Mouse (Mus musculus) embryo, embryonic 11 days (tissue): ENCODE measurements at regions not wholly inside any gene's neighbourhood (a gene's known extent, or its start where the extent isn't known, plus 50 kb on each side); places are given as distances from the start of the nearest gene placed in this dataset.
"Not testable (repeated sequence)": the region's sequence is repeated elsewhere in the genome, so short reads cannot be mapped to it uniquely, and the experiment has no call there.

Experiments
- DNase-seq: peaks from one replicate; pipeline ENCODE4 v3.0.0-alpha.2; 2015

GRCm38 (mm10) chr15:19778651-19779050 lies 670.4 kb upstream of the Cdh12 start:
- DNase-seq = no peak

DNA sequence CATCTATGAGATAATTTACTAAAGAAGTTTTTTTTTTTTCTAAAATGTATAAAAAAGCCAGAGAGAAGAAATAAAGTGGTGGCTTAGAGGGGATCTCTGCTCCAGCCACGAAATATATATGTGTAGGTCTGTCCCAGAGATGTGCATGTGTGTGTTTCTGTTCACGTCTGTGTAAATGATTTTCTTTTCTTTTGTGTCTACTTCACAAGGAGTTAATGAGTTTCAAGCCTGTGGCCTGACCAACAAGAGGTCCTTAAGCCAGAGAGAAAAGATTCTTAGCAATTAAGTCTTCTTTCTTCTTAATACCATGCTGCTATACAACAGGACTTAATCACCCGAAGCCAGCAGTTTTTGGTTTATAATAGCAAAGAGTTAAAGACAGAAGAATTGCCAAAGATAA lies 665.2 kb upstream of the Cdh12 start:
- DNase-seq = peak; percentile 2

- no peak for DNase-seq
These were observed 642.1 kb upstream of the Cdh12 start for GRCm38 (mm10) chr15:19806994-19807393.

DNA sequence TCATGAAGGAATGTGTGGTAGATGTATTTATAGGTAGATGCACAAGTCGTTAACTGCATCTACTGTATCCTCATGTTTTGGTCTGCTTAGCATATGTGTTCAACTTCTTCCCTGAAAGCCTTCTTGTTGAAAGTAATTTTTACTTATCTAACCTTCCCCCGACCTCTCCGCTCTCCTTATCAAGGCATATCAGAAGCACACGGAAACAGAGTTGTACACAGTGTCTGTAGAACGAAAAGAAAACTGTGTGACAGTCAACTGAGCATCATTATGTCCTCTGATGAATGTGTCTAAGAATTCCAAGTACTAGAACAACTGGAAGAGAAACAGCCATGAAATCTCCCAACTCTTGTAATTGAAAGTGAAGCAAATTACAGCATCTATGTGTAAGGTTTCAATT lies 635.4 kb upstream of the Cdh12 start:
- no peak for DNase-seq

GRCm38 (mm10) chr15:19856892-19857655 lies 592.0 kb upstream of the Cdh12 start:
- DNase-seq = not testable (repeated sequence)

DNA sequence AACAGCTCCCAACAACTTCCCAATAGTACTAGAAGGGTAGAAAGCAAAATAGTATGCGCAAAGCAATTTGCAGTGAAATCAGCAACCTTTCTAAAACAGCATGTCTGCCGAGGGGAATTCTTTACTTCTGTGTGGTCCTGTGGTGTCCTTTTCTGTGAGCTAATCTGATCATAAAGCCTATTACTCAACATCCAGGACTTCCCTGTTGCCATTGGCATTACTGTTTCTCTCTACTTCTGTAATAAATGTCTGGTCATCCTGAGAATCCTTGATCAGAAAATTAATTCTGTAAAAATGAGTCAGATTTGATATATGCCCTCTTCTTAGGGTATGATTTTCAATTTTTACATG lies 591.4 kb upstream of the Cdh12 start:
- no peak for DNase-seq

DNA sequence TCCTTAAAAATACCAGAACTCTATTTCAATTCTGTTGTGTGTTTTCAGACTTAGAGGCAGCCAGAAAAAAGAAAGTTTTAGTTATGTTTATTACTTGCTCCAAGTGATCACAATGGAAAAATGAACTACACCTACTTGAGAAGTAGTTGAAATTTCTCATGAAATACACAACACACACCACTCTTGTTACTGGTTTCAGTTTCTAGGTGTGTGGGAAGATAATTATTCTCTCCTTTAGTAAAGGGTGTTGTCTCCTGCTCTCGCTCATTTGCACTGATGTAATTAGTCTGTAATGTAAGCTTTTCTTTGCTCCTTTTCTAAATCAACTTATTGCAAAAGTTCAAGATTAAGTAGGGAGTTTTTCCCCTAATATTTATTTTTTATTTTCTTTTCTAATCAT lies 590.4 kb upstream of the Cdh12 start:
- DNase-seq = no peak

GRCm38 (mm10) chr15:19863979-19864378 lies 585.1 kb upstream of the Cdh12 start:
- DNase-seq = no peak

- DNase-seq = no peak
These were observed 582.5 kb upstream of the Cdh12 start for GRCm38 (mm10) chr15:19866559-19866958.

GRCm38 (mm10) chr15:19869041-19869440 lies 580.0 kb upstream of the Cdh12 start:
- no peak for DNase-seq

DNA sequence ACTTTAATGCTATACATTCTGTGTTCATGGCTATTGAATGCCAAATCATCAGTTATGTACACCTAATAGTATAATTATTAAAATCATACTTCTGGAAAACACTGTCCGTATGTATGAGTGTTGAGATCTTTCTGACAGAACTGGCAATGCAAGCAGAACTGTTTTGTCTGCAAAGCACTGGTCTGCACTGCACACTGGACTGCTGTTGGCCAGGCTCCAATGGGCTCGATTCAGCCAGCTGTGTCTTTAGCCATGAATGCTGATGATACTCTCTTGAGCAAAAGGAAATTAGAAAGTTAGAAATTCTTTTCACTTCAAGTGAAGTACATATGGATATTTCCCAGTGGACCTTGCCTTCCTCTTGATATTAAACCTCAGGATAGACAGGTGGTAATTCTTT lies 576.5 kb upstream of the Cdh12 start:
- DNase-seq = no peak
